Mouse (Mus musculus): ENCODE measurements around the gene Hist1h2ah.

The Hist1h2ah gene

DNA sequence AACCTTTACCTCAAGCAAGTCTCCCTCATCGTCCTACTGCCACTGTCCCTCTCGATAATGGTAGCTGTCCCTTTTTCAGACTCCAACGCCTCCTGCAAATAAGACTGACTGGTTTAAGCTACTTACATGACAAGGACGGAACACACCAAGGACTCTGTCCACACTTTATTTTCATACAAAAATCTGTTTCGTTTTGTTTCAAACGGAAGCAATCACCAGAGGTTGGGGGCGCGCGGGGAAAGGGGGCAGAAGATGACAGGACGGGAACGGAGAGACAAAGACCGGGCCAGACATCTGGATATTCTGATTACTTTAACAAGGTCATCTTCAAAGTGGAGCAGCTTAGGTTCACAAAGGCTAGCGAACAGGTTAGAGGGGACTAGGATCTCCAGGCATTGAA lies 21.7 kb downstream of the Hist1h2ah start:
- DNase-seq (ENCODE audit: inconsistent age in 2 of 2, low spot score in 1 of 2): peak in 1 of 2 experiments; percentile 61

DNA sequence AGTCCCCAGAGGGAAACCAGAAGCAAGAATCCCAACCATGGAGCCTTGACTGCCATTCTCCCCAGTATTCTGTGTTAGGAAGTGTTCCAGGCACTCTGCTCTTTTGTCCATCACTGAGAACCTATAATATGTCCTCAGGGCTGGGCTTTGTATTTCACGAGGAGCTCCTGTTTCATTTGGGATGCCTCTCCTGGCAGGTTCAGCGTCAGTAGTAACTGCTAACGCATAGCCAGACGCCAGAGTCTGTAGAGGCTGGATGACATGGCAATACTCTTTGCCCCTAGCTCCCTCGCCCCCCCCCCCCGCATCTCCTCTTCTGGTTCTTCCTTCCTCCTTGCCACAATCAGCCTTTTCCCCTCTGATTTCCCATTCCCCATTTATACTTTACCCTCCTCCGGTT lies 25.7 kb downstream of the Hist1h2ah start, which contains the start of gene Prss16:
Gene Prss16 (minus strand): TSS at position 101 of the 400 bp plus-strand sequence.
- no peak for DNase-seq (ENCODE audit: inconsistent age in 2 of 2, low spot score in 1 of 2)

DNA sequence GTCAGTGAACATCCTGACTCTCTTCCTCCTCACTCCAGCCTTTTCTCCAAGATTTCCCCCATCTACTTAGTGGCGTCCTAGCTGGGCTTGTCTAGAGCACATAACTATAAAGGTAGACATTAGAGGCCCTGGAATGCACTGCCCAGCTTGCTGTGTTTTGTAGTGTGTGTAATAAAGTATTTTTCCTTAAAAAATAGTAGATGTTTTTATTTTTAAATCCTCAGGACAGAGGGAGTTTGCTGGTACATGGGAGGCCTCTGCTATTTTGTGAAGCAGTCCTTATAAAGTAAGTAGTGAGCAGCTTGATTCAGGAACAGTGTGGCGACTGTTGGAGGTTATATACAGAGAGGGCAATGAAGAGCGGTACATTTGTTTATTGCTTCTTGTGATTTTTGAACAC lies 26.7 kb downstream of the Hist1h2ah start:
- no peak for DNase-seq (ENCODE audit: inconsistent age in 2 of 2, low spot score in 1 of 2)

DNA sequence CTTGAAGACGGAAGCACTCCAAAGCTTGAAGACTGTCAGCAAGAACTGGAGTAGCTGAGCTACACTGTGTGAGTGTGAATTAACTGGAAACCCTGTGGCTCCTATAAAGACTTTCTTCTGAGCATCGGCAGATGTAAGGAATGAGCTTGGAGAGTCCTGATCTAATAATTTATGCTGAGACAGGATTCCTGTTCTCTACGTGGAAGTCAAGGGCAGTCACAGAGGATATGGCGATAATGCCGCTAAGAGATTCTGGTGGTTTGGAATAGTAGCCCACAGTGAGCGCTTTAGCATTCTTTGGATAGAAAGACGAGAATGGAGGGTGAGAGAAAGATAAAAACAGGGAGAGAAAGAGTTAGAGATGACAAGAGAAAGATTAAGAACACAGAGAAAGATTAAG lies 27.5 kb downstream of the Hist1h2ah start:
- DNase-seq (ENCODE audit: inconsistent age in 2 of 2, low spot score in 1 of 2): no peak

DNA sequence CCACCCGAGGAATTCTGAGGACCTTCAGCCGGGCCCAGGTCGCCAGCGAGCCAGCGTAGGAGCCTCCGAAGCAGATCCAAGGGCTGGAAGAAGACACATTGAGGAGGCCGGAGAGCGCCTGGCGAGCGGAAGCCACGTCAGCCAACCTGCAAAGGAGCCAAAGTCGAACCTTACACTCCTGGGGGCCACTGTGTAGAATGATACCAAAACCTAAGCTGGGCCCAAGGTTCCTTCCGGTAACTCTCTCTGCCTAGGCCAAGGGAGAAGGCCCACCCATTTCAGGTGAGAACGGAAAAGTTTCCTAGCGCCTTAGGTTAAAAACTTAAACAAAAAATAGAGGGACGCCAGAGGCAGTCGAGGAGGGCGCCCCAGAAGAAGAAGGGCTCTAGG lies 28.3 kb downstream of the Hist1h2ah start:
- no peak for DNase-seq (ENCODE audit: inconsistent age in 2 of 2, low spot score in 1 of 2)

DNA sequence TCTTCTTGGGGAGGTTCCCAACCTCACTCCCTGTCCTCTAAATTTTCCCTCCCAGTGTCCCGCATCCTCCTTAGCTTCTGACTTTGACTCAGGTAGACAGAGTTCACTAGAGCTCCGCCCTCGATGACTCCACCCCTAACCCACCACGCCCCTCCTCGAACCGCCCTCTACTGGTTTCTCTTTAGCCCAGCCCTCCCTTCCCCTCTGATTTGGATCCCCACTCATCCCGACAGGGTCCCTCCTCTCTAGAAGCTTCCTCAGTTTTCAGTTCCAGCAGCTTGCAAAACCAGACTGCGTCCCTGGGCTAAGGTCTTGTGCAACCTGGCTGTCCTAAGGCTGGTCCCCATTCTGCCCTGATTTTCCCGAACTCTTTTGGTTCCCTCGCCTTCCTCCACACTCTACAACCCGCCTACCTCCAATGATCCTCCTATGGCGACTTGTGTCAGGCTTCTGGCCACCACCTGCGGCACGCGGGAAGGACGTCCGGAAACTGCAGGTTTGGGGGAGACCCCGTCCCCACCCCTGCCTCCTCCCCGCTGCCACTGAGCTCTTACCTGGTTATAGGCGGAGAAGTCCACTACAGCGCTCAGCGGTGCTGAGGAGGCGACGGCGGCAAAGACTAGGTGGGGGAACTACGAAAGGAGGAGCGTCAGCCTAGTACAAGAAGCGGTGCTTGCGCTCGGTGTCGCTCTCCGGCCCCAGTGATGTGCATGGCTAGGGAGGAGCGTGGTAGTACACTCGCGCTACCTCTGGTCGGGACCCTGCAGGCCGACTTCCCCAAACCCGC lies 28.8 kb downstream of the Hist1h2ah start:
- DNase-seq (ENCODE audit: inconsistent age in 2 of 2, low spot score in 1 of 2): peak; percentile 38 to 88

DNA sequence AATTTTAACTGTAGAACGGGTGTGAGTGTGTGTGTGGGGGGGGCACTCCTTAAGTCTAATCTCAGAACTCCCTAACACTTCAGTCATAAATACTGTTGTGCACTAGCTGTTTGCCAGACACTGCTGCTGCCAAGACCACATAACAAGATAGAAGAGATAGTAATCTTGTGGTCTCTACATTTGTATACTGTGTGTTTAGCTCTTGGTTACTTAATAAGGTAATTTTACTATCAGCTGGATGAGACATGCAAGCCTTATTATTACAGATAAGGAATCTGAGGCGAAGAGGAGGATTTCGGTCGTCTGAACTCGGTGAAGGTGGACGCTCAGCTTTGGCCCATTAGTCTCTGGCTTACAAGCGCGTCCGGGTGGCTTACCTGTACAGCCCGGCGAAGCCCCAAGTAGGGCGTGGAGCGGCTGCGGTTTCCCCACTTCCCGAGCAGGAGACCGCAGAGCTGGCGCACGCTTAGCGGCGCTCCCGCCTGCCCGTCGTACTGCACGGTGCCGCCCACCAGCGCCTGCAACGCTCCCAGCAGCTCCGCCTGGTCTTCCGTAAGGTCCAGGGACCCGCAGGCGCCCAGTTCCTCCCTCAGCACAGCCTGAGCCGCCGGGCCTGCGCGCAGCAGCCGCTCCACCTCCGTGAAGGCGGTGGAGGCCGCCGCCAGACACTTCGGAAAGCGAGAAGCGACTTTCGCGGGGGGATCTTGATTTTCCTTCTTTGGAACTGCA lies 29.6 kb downstream of the Hist1h2ah start:
- peak in 1 of 2 experiments; percentile 39 for DNase-seq (ENCODE audit: inconsistent age in 2 of 2, low spot score in 1 of 2)

DNA sequence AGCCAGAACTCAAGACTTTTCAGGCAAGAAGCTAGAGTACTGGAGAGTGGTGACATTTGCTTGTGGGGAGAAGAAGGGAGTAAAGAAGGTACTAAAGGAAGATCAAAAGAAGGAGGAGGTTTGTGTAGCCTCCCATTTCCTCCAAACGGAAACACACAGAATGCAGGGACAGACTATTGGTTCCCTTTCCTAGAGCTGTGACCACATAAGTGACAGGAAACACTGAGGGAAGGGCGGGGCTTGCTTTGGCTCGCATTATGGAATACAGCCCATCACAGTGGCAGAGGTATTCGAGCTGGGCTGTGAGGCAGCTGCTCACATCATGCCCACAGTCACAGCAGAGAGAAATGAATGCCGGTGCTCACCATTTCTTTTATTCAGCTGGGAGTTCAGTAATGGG lies 33.5 kb downstream of the Hist1h2ah start:
- DNase-seq (ENCODE audit: inconsistent age in 2 of 2, low spot score in 1 of 2): no peak

DNA sequence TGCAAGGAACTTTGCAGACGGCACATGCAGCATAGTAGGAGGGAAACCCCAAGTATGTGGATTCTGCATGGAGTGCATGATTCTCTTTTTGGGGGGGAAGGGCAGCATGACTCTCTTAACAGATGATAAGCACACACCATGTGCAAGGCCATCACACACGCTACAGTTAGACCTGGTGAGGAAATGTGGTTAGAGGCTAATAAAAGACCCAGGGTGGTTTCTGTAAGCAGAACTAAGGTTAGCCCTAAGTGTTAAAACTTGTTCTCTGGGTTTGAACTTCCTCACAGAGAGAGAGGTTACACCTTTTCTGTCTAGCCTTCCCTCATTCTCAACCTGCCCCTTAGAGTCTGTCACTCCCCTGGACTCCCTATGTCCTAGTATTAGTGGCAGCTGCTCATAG lies 34.0 kb downstream of the Hist1h2ah start:
- DNase-seq (ENCODE audit: inconsistent age in 2 of 2, low spot score in 1 of 2): no peak

DNA sequence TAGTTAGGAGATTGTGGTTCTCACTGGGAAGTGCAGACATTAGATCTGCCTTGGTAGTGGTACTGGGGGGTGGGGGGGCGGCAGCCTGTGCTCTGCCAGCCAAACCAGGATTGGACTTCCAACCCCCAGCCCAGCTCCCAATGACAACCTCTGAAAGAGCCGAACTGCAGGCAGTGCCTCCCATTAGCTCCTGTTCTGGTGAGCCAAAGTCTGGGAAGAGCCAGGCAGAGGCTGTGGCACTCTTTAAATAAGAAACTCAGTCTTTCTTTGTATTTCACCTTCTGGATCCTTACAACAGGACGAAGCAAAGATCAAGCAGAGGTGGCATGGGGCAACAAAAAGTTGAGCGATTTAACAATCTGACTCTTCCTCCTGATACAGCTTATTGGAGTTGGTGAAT lies 36.2 kb downstream of the Hist1h2ah start:
- no peak for DNase-seq (ENCODE audit: inconsistent age in 2 of 2, low spot score in 1 of 2)

DNA sequence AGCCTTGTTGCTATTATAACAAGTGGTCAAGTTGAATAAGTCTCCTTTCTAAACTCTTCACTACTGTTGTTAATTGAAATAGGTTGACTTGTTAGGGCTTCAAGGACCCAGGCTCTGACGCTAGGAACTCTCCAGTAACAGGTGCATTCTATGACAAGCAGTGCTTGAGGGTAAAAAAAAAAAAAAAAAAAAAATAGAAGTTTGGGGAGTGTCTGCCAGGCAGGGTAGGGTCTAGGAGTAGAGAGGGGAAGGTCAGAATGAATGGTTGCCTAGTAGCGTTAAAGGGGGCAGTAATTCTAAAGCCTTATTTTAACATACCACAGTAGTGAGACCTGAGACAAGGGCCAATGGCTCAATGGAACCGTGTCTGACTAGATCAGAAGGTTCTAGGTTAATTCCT lies 37.0 kb downstream of the Hist1h2ah start:
- DNase-seq (ENCODE audit: inconsistent age in 2 of 2, low spot score in 1 of 2): no peak

DNA sequence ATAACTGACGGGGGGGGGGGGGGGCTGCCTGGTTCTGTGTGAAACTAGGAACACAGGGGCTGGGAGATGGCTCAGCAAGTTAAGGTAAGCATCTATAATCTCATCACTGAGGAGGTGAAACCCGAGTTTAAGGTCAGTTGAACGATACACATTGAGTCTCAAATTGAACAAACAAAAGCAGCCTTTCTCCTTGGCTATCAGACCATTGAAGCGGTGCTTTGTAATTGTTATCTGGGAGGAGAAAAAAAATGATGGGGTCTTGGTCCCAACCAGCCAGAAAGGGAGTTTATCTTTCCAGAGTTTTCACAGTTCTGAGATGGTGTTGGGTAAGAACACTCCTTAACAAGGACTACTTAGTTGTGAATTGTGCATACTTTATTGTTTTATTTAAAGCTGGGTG lies 37.5 kb downstream of the Hist1h2ah start:
- DNase-seq (ENCODE audit: inconsistent age in 2 of 2, low spot score in 1 of 2): no peak

DNA sequence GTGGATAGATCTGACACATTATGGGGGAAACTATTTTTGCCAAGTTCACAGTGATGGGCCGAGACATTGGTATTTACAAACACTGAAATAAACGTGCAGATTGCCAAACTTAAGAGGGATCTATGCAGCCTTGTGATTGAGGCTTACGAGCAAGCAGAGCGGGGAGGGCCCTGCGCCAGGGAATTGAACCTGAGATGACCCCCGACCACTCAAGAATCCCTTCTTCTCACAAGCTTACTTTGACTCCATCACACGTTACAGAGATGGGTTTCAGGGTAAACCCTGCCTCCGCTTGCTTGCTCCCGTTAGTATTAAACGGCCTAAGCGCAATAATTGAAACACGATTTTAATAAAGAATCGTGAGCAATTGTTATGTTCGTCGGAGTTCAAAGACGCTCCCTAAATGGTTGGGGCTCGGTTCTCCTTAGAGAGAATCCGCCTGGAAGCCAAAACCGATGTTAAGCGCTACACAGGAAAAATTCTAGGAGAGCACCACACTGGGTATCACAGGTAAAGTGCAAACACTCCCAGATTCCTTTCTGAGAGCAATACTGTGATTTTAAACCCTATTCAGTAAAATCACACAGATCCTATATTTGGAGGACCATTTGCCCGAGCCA lies 38.1 kb downstream of the Hist1h2ah start:
- DNase-seq (ENCODE audit: inconsistent age in 2 of 2, low spot score in 1 of 2): no peak

DNA sequence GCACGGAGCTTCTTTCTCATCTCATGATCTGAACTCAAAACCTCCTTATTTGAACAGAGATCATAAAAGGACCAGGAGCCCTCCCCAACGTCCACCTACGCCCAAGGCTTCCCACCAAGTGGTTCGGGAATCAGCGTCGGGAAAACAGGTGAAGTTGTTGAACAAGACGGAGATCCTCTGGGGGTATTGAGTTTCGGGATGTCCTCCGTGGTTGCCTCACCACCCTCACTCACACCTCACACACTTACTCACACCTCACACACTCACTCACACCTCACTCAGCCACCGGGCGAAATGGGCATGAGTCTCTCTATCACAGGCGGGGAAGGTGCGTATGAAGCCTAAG lies 38.6 kb downstream of the Hist1h2ah start:
- no peak for DNase-seq (ENCODE audit: inconsistent age in 2 of 2, low spot score in 1 of 2)

DNA sequence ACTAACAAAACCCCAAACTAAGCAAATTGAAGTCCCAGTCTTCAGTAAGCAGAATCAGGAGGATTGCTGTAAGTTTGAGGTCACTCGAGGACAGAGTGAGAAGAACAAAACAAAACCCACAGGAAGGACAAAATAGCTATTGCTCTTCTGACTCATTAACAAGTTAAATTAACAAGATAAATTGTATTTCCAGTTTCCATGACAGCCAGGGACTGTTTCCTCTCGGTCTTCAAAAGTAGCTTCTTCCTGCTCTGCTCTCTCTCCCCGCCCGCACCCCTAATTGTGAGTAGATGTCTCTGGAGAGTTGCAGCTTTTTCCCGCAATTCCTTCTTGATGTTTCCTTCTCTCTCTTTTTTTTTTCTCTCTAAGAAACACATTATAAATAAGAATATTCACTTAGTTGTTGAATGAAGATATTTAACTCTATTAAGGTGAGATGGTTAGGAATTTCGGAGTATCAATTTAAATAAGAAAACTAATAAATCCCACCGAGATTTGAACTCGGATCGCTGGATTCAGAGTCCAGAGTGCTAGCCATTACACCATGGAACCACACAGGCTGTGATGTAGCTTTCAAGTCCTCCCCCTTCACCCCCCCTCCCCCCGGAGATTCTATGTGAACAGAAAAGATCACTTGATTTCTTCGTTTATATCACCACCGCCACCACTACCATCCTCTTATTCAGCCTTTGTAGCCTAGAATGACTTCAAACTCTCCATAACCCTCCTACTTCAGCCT lies 39.1 kb downstream of the Hist1h2ah start:
- peak in 1 of 2 experiments; percentile 49 for DNase-seq (ENCODE audit: inconsistent age in 2 of 2, low spot score in 1 of 2)

DNA sequence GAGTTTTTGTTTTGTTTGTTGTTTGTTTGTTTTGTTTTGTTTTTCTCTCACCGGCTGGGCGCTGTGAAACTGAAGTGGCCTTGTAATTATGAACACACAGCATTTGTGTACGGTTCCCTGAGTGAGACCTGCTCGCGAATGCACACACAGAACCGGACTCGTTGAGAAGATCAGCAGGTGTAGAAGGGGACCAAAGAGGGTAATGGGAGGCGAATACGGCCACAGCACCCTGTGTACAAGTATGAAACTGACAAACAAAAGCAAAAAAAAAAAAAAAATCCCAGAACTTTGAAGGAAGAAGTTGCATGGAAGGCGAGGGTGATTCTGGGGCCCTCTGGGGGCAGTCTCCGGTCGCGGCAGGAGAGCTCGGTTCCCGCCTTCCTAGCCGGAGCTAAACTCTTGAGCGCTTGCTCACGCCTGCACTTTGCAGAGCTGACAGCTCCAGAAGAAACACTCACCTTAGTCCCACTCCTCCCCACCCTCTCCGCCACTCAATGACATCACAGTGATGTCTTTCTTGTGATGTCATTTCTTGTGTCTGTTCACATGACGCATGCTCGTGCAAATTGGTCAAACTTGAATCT lies 39.9 kb downstream of the Hist1h2ah start:
- peak in 1 of 2 experiments; percentile 64 for DNase-seq (ENCODE audit: inconsistent age in 2 of 2, low spot score in 1 of 2)

DNA sequence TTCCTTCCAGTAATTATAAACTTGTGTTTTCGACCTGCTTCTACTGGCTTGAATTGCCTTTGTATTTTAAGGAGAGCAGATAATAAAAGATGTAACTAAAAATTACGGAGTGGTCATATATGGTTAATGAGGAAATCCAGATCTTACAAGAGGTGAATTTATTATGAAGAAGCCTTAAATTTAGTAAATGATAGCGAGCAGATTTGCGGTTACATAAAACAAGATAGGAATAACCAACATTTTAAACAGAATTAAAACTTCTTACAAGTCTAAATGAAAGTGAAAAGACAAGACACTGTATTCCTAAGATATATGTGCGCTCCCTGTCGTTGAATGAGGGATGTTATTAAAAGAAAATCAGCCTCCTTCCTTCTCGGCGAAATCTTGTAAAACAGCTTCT lies 40.5 kb downstream of the Hist1h2ah start:
- DNase-seq (ENCODE audit: inconsistent age in 2 of 2, low spot score in 1 of 2): no peak

DNA sequence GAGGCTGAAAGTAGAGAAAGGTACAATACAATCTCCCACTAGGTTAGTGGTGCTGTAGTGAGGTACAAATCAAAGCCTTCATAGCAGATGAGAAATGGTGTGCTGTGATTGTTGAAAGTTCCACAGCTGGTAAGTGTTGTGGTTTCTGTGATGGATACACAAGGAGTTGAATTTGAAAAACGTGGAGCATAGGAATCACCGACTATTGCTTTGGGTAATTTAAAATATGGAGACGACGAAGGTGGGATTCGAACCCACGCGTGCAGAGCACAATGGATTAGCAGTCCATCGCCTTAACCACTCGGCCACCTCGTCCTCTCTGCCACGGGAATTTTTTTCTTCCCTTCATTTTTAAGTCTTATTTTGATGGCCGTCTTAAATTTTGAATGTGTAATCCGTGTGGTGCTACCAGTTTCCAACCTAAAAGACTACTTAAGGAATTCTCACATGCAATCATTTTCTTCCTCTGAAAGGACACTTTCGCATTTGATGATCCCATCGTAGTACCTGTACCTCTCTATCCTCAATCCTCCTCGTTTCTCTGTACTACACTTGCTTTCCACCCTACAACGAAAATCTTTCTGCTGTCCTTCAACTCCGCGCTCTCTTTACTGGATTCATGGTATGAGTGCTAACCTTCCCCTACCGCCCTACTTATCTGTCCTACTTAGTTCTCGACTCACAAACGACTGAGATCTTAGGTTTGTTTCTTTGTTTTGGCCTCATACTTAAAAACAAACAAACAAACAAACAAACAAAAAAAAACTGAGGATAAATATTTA lies 41.2 kb downstream of the Hist1h2ah start:
- DNase-seq (ENCODE audit: inconsistent age in 2 of 2, low spot score in 1 of 2): peak in 1 of 2 experiments; percentile 73

DNA sequence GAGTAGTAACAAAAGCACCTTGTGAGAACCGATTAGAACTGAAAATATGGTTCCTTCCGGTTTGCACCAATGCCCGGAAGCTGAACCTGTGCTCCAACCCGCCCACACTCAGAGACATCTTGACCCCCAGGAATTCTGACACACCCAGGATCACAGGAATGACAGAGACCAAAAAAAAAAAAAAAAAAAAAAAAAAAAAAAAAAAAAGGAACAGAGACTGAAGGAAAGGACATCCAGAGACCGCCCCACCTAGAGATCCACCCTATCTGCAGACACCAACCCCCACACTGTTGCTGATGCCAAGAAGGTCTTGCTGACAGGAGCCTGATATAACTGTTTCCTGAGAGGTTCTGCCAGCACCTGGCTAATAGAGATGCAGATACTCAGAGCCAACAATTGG lies 42.8 kb downstream of the Hist1h2ah start:
- no peak for DNase-seq (ENCODE audit: inconsistent age in 2 of 2, low spot score in 1 of 2)
